Mouse (Mus musculus) cerebellum, adult 9-10 months (tissue): ENCODE measurements around the gene Rorb.

Experiments used
- DNase-seq: peaks from one replicate; pipeline ENCODE4 v3.0.0; 2022

Rorb gene

GRCm38 (mm10) chr19:19004023-19004656, 106.9 kb downstream of the Rorb start:
- no peak for DNase-seq

DNA sequence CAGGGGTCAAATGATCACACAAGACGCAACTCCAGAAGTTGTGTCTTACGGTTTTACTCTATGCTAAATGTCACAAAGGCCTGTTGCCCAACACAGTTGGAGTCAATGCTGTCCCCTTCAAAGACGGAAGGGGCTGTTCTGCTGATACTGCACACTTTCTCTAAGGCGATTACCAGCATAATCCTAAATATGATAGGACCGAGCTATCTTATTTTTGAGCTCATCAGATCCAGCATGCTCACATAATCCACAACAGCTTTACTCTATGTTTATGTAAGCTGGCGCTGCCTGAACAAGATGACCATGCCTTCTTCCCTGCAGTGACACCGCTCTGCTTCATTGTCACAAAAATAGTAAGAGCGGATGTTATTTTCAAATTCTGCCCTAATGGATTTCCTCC, 112.0 kb downstream of the Rorb start:
- no peak for DNase-seq

DNA sequence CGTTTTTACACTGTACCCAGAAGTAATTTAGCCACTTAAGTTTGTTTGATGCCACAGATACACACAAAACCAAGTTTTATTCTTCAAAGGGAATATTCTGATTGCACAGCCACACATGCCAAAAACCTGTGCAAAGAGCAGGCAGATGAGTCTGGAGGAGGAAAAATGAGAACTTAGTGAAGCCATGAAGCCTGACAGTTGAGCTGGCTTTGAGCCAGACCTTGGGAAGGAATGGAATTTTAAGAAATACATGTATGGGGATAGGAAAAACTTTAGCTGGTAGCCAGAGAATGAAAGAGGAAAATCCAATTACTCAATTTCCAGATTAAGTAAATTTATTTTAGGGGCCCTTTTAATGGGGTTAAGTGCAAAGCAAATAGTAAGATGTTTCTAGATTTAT, 113.3 kb downstream of the Rorb start:
- no peak for DNase-seq

- DNase-seq = no peak
Observed at GRCm38 (mm10) chr19:18979996-18980395, 131.0 kb downstream of the Rorb start.

GRCm38 (mm10) chr19:18974796-18975660, 136.0 kb downstream of the Rorb start:
- peak; percentile 33 for DNase-seq

DNA sequence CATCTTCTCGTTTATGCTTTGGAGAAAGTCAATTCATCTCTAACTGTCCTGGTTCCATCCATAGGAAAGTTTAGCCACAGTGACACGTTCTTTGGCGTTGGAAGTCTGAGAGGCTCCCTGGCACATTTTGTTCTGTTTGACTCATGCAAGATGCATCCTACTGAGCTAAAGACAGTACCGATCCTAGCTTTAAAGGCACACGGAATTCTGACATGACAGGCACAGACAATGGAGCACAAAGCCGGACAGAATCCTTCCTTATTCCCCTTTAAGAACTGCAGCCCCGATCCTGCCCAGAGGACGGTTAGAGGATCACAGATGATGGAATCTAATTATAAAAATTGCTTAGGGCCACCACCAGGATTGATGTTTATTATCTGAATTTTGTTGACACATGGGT, 141.6 kb downstream of the Rorb start:
- DNase-seq = no peak

DNA sequence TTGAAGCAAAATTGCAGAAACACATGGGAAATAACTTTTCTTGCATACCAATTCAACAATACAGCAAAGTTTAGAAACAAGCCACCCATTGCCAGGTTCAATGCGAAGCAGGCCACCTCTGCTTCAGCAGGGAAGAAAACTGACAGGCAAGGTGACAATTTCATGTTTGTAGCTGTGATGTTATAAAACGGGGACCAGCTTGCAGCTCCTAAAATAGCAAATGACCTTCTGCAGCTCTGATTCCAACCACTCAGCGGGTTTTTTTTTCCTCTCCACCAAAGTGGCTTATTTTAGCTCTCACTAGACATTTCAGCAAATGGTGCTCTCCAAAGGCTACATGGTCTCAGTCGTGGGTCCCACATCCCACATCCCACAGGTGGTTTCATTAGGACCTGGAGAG, 143.7 kb downstream of the Rorb start:
- DNase-seq = no peak

- DNase-seq = no peak
Observed at GRCm38 (mm10) chr19:18959862-18960261, 151.1 kb downstream of the Rorb start.

GRCm38 (mm10) chr19:18952806-18953205, 158.2 kb downstream of the Rorb start:
- no peak for DNase-seq

- no peak for DNase-seq
Observed at GRCm38 (mm10) chr19:18947193-18947592, 163.8 kb downstream of the Rorb start.

GRCm38 (mm10) chr19:18945265-18945664, 165.7 kb downstream of the Rorb start:
- no peak for DNase-seq

- DNase-seq = no peak
Observed at GRCm38 (mm10) chr19:18941391-18941790, 169.6 kb downstream of the Rorb start.

DNA sequence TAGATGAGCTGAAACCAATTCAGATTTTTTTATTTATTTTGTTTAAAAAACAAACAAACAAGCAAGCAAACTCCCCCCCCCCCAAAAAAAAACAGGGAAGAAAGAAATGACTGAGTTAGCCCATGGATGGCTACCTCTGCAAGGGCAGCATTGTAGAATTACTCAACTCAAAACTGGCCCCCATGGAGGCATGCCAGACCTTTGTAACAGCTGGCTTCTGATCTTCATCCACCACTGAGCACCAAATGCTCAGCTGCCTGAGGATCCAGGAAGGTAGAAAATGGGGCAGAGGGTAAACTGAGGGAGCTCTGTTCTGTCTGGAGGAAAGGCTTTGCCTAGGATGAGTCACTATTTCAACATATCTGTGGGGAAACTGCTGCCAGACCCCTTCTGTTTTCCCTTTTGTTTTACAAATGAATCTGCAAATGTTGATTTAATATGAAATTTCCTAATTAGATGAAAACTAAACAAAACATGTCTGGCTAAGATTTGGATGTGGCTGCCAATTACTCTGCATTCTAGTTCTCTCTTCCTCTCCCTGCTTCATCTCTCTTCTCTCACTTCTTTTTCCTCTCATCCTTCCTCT, 199.1 kb downstream of the Rorb start:
- no peak for DNase-seq

GRCm38 (mm10) chr19:18909641-18910040, 201.4 kb downstream of the Rorb start:
- no peak for DNase-seq

DNA sequence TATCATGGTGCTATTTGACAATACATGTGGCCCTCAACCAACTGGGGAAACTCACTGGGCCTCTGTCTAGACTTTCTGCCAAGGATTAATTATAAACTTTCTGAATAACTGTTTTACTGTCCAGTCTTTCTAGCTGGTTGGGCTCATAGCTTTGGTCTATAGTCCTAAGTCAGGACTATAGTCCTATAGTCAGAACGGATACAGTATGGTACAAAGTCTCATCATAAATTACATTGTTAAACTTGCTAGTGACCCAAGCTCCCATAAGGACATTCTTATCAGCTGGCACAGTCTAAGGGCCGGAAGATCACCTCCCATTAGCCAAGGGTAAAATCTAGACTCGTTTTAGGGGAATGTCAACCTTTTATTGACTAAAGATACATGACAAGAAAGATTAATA, 205.5 kb downstream of the Rorb start:
- no peak for DNase-seq

DNA sequence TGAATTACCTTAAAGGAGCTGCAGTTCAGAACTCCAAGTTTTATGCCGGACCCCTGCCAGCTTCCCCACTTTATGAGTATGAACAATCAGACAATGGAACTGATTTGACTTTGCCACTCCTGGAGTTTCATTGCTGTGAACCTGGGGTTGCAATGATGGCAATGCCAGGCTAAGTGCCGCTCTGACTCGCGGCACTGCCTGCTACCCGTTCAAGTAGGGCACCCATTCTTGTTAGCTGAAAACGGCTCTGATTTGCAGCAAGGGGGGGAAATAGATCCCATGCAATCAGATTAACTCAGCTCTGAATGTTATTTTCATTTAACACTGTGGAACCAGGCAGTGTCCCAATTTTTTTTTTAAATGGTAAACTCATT, 208.3 kb downstream of the Rorb start:
- no peak for DNase-seq

- DNase-seq = no peak
Observed at GRCm38 (mm10) chr19:18902041-18902693, 208.8 kb downstream of the Rorb start.

- no peak for DNase-seq
Observed at GRCm38 (mm10) chr19:18898238-18898637, 212.8 kb downstream of the Rorb start.

DNA sequence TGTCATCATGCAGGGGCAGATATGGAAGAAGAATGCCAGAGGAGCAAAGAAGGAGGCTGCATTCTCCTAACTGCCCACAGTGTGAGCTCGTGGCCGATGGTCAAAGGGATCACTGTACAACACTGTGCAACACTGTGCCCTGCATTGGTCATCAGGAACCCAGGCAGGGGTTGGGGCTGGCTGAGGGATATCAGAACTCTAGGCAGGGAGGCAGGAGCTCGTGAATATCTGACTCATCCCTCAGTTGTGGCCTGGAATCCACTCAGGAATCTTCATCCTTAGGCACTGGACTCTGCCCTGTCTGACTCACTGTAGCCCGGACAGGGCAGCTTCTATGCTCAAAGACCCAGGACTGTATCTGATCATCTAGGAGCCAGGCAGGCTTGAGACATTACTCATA, 220.8 kb downstream of the Rorb start:
- no peak for DNase-seq

DNA sequence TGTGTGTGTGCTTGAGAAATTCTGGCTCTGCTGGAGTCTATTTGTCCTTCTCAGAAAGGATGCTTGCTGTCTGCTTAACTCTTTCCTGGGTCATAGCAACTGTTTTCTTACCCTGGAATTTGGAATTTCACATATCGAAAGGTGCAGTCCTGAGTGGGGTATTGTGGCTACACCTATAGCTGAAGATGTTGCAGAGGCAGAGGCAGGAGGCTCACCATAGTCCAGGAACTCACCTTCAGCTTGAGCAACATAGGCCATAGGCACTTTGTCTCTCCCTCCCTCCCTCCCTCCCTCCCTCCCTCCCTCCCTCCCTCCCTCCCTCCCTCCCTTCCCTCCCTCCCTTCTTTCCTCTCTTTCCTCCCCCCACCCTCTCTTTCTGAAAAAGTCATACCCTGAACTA, 221.4 kb downstream of the Rorb start:
- no peak for DNase-seq

DNA sequence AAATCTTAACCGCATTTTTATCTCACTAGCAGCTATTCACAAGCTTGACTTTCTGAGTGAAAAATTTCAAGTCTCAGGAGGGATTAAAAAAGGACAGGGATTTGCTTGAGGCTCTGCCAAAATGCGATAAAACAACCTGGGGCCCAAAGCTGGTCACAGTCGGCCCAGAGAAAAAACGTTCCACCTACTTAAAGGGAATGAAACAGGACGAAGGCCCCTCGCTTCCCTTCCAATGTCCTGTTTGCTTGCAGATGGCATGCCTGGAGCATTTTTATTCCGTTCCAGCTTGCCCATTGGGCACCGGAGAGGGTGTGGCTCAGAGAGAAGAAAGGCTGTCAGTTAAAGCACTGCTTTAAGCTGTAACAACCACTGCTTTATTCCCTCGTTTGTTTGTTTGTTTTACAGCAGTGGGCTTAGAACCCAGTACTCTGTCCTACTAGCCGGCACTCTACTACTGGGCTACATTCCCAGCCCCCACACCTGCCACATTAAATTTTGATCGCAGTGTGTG, 221.8 kb downstream of the Rorb start:
- peak; percentile 14 for DNase-seq

DNA sequence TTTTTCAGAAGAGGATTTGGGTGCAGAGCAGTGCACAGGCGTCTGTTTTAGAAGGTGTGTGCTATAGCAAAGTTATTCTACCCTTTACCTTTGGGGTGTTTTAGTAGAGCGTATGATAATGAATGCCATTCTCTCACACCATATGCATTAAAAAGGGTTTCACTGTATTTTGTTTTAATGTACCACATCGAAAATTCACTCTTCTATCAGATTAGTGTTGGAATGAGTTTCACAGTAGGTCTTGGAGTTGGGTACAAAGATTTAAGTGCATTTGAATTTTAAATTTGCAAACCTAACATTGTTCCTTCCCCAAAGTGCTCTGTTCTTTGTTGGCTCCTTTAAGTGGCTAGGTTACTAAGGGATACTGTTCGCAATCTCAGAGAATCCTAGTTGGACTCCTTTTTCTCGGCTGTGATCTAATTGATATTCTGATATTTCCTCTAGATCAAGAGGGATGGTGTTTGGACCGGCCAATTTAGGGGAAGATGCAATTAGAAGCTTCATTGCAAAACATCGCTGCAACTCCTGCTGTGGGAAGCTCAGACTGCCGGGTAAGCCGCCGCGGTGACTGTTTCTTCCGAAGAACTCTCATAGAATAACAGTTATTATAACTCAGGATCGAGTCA, 222.4 kb downstream of the Rorb start:
- peak; percentile 27 for DNase-seq
